In the genomic region with DNA sequence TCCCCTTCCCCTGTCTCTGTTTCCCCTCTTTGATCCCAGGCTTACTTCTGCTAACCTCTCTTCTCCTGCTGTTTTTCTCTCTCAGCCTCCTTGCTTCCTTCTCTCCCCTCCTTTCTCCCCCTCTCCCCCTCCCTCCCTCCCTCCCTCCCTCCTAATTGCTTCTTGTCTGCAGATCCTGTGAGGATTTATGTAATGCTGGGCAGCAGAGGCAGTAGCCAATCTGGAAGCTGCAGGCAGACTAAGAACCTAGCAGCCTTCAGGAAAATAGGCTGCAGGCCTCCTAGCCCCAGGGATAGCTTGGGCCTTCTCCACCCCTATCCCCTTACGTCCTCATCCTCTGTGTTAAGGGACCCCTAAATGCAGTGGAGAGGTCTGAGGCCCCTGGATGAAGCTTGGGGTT, we compare ENCODE assay signal across 27 mouse cellular contexts.
DNase-seq lines count a peak whose midpoint lies in the region; ATAC-seq and TF ChIP-seq lines count a peak whose summit lies in the region.
"Had no signal": no experiment of that assay in that cellular context is flagged by ENCODE, and none has a peak within 500 bp of the region (broad histone marks: within the 10 kb centered on the region; RNA-seq: fewer than 3 reads in every experiment).

No protein-coding gene starts in this region.

- no peaks in the 10 kb centered on the region for H3K36me3 ChIP-seq in midbrain, embryonic 13.5 days
- no peaks in the 10 kb centered on the region for H3K36me3 ChIP-seq in midbrain, postnatal 0 days (ENCODE audit: insufficient read depth, low read length)
- no peaks in the 10 kb centered on the region for H3K36me3 ChIP-seq in limb, embryonic 10.5 days
- H3K36me3 ChIP-seq: embryonic facial prominence, embryonic 13.5 days; hindbrain, embryonic 12.5 days; intestine, embryonic 15.5 days; stomach, embryonic 15.5 days had no signal

- TF ChIP-seq CTCF in midbrain, postnatal 0 days (IDR thresholded peaks at IDR 0.05), result no peak

- H3K4me3 ChIP-seq in midbrain, embryonic 13.5 days (replicated peaks), result no peak overlapping the region
- no peak overlapping the region for H3K4me3 ChIP-seq in midbrain, postnatal 0 days (ENCODE audit: low read depth, low read length)
- H3K4me3 ChIP-seq in limb, embryonic 10.5 days, result no peak overlapping the region
- H3K4me3 ChIP-seq: embryonic facial prominence, embryonic 13.5 days; forebrain, embryonic 13.5 days; hindbrain, embryonic 12.5 days; intestine, embryonic 15.5 days; stomach, embryonic 15.5 days had no signal

- H3K4me2 ChIP-seq in midbrain, embryonic 13.5 days (replicated peaks), result no peak overlapping the region
- no peak overlapping the region for H3K4me2 ChIP-seq in midbrain, postnatal 0 days (ENCODE audit: low read depth, low read length, poor library complexity, severe bottlenecking)
- H3K4me2 ChIP-seq: embryonic facial prominence, embryonic 13.5 days; forebrain, embryonic 13.5 days; heart, embryonic 11.5 days; hindbrain, embryonic 12.5 days; intestine, embryonic 15.5 days; liver, embryonic 11.5 days; stomach, embryonic 15.5 days had no signal

- DNase-seq in frontal cortex, postnatal 36 days (ENCODE audit: low spot score in 2 of 2), result no peak
- DNase-seq in midbrain, postnatal 0 days (ENCODE audit: low spot score), result no peak
- DNase-seq in limb, embryonic 10.5 days (ENCODE audit: low spot score), result no peak
- peak; percentile 4 for DNase-seq in yolk sac, embryonic 10.5 days (ENCODE audit: low spot score)
- DNase-seq in cerebellum, adult 18-20 months, result no peak
- DNase-seq: adrenal gland, postnatal 25 days; cerebellum, adult 11 months; cerebellum, postnatal 14 days; embryo, embryonic 11 days; gastrocnemius, postnatal 14 days; heart, adult 11 months; heart, postnatal 10 days; kidney, adult 8-10 months; kidney, postnatal 10 days; liver, postnatal 0 days; thymus, postnatal 36 days had no signal

- peak overlapping the region; percentile 1; the same call in 1 of the 2 replicates for H3K27ac ChIP-seq in midbrain, embryonic 13.5 days
- no peak overlapping the region for H3K27ac ChIP-seq in midbrain, postnatal 0 days (ENCODE audit: low read depth, low read length)
- 0 out of 2 replicates have a peak overlapping the region, but pooled peaks have one; percentile 1 for H3K27ac ChIP-seq in limb, embryonic 10.5 days
- H3K27ac ChIP-seq: embryonic facial prominence, embryonic 13.5 days; forebrain, embryonic 13.5 days; hindbrain, embryonic 12.5 days; intestine, embryonic 15.5 days; macrophage; stomach, embryonic 15.5 days had no signal

- WGBS in midbrain, embryonic 13.5 days, result 57% methylated on average over 1 of the region's 1 CpGs
- WGBS in midbrain, postnatal 0 days, result 27% methylated on average over 1 of the region's 1 CpGs
- 28% methylated on average over 1 of the region's 1 CpGs for WGBS in limb, embryonic 10.5 days

- no peaks in the 10 kb centered on the region for H3K9me3 ChIP-seq in midbrain, embryonic 13.5 days
- H3K9me3 ChIP-seq in midbrain, postnatal 0 days (ENCODE audit: low read length), result no peaks in the 10 kb centered on the region
- no peaks in the 10 kb centered on the region for H3K9me3 ChIP-seq in limb, embryonic 10.5 days (replicated peaks)
- H3K9me3 ChIP-seq: embryonic facial prominence, embryonic 13.5 days; forebrain, embryonic 13.5 days; hindbrain, embryonic 12.5 days; intestine, embryonic 15.5 days; stomach, embryonic 15.5 days had no signal

- no peak overlapping the region for H3K9ac ChIP-seq in midbrain, embryonic 13.5 days (replicated peaks)
- H3K9ac ChIP-seq in midbrain, postnatal 0 days (replicated peaks; ENCODE audit: low read length, poor library complexity, severe bottlenecking), result no peak overlapping the region
- H3K9ac ChIP-seq: embryonic facial prominence, embryonic 13.5 days; forebrain, embryonic 13.5 days; hindbrain, embryonic 12.5 days; intestine, embryonic 15.5 days; liver, postnatal 0 days; stomach, embryonic 15.5 days had no signal

- peak; percentile 86 for ATAC-seq in frontal cortex, adult (ENCODE audit: low TSS enrichment)
- 0 out of 2 replicates have a peak, but pooled peaks have one; percentile 43 for ATAC-seq in midbrain, embryonic 13.5 days
- ATAC-seq in midbrain, postnatal 0 days (ENCODE audit: low FRiP score), result no peak
- ATAC-seq: forebrain, embryonic 13.5 days; intestine, embryonic 15.5 days; liver, postnatal 0 days; lung, postnatal 0 days had no signal

- 0 out of 2 replicates have a peak, but pooled peaks cover 2% of the 10 kb centered on the region for H3K27me3 ChIP-seq in midbrain, embryonic 13.5 days
- H3K27me3 ChIP-seq in midbrain, postnatal 0 days (ENCODE audit: insufficient read depth, low read length), result no peaks in the 10 kb centered on the region
- H3K27me3 ChIP-seq in limb, embryonic 10.5 days (ENCODE audit: low read depth, poor library complexity, severe bottlenecking), result peaks cover 12% of the 10 kb centered on the region; the same call in 1 of the 2 replicates
- H3K27me3 ChIP-seq: hindbrain, embryonic 12.5 days; intestine, embryonic 15.5 days; stomach, embryonic 15.5 days had no signal

- H3K4me1 ChIP-seq in midbrain, embryonic 13.5 days (replicated peaks), result peaks cover 4% of the 10 kb centered on the region
- H3K4me1 ChIP-seq in midbrain, postnatal 0 days (ENCODE audit: insufficient read depth, low read length), result no peaks in the 10 kb centered on the region
- peaks cover 18% of the 10 kb centered on the region for H3K4me1 ChIP-seq in limb, embryonic 10.5 days
- H3K4me1 ChIP-seq: stomach, embryonic 15.5 days had no signal
